Mouse (Mus musculus): ENCODE data around the gene Zhx3. TPM values are rescaled to one million over a fixed set of nuclear protein-coding genes. Genes with fewer than 3 reads are reported as not detected.

Zhx3 gene
- polyA plus RNA-seq, 1 experiment from 2014 or later = 15.5 TPM

DNA sequence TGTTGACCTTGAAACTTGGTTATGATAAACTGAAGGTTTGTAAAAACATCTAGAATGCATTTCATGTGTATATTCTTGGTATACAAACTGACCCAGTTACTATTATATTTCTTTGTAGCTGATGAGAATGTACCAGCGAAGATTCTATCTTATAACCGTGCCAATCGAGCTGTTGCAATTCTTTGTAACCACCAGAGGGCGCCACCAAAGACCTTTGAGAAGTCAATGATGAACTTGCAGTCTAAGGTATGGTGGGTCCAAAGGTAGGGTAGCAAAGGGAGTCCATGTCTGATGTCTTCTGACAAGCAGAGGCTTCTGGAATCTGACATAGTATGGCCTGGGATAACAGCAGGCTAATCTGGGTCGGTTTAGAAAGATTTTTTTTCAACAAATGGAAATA lies 155.5 kb downstream of the Zhx3 start:
- Histone ChIP-seq H3K27me3 (no peaks in the 10 kb centered on the region), H3K9me3 (no peaks in the 10 kb centered on the region), H3K36me3 (peaks cover 92% of the 10 kb centered on the region), H3K27ac (replicated peaks) (no peak overlapping the region), H3K4me1 (no peaks in the 10 kb centered on the region), H3K4me3 (no peak overlapping the region), H3K9ac (replicated peaks) (no peak overlapping the region), H3K4me2 (replicated peaks) (no peak overlapping the region)
- no peak for ATAC-seq (ENCODE audit: low FRiP score, low read depth)
- 73% methylated on average over 5 of the region's 5 CpGs for WGBS

DNA sequence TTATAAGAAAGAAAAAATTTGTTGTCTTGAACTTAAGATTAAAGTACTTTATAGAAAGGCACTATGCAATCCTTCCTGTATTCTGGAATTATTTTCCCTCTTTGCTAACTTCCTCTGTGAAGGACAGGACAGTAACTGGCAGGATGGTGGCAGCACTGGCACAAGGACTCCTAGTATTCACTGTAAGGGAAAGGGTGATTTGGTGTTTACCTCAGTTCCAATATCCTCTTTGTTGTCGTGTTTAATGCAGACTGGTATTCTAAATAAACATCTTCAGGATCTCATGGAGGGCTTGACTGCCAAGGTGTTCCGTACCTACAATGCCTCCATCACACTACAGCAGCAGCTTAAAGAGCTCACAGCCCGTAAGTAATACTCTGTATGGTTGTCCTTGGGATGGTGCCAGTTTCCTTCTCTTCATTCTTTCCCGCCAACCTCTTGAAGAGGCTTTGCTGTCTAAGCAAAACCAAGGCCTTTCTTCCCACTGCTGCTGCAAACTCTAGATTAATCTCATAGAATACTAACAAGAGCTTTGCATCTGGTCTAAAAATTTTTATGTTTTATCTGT lies 157.3 kb downstream of the Zhx3 start:
- no peak overlapping the region for H3K4me2 ChIP-seq (replicated peaks)
- no peak overlapping the region for H3K4me3 ChIP-seq
- H3K36me3 ChIP-seq = peaks cover 94% of the 10 kb centered on the region
- ATAC-seq (ENCODE audit: low FRiP score, low read depth) = no peak
- H3K9me3 ChIP-seq = no peaks in the 10 kb centered on the region
- H3K27ac ChIP-seq (replicated peaks) = no peak overlapping the region
- no peaks in the 10 kb centered on the region for H3K27me3 ChIP-seq
- 82% methylated on average over 4 of the region's 4 CpGs for WGBS
- no peak overlapping the region for H3K9ac ChIP-seq (replicated peaks)
- no peaks in the 10 kb centered on the region for H3K4me1 ChIP-seq

DNA sequence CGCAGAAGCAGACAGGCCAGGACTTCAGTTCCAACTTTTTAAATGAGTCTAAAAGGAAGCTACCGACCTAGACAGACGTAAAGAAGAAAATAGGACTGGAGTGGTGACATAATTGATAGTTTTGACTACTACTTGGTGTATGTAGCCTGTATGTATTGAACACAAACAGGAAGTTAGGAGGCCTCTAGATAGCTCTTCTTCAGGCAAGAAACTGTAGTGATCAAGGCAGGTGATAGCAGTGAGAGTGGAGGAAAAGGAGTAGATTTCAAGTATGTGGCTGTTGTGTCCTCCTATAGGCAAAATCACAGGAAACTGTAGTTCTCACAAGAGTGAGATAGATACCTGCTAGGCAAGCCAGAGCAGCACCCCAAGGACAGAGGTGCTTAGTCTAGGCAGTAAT lies 165.1 kb downstream of the Zhx3 start:
- no peak for ATAC-seq (ENCODE audit: low FRiP score, low read depth)
- Histone ChIP-seq H3K4me2 (replicated peaks) (no peak overlapping the region), H3K27ac (replicated peaks) (no peak overlapping the region), H3K27me3 (no peaks in the 10 kb centered on the region), H3K4me3 (no peak overlapping the region), H3K36me3 (peaks cover 81% of the 10 kb centered on the region), H3K4me1 (no peaks in the 10 kb centered on the region), H3K9me3 (no peaks in the 10 kb centered on the region), H3K9ac (replicated peaks) (no peak overlapping the region)
- 95% methylated on average over 3 of the region's 3 CpGs for WGBS

DNA sequence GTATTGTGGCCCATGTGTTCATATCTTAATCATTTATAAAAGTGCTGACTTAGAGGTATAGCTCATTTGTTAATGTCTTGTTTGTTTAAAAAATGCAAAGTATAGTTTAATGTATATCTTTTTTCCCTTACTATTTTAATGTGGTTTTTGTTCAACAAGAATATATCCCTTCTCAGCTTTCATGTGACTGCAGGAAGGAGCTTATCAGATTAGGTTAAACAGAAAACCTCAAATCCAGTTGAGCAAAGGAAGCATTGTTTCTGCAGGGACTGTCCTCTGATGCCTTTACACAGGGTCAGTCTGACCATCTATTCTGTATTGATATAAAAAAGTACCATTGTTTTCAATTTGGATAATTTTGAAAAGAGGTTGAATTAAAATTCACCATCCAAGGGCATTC lies 170.0 kb downstream of the Zhx3 start:
- no peak overlapping the region for H3K4me2 ChIP-seq (replicated peaks)
- no peaks in the 10 kb centered on the region for H3K27me3 ChIP-seq
- H3K9ac ChIP-seq (replicated peaks) = no peak overlapping the region
- H3K27ac ChIP-seq (replicated peaks) = no peak overlapping the region
- H3K36me3 ChIP-seq = peaks cover 78% of the 10 kb centered on the region
- no peaks in the 10 kb centered on the region for H3K4me1 ChIP-seq
- H3K4me3 ChIP-seq = no peak overlapping the region
- ATAC-seq (ENCODE audit: low FRiP score, low read depth) = no peak
- H3K9me3 ChIP-seq = no peaks in the 10 kb centered on the region

DNA sequence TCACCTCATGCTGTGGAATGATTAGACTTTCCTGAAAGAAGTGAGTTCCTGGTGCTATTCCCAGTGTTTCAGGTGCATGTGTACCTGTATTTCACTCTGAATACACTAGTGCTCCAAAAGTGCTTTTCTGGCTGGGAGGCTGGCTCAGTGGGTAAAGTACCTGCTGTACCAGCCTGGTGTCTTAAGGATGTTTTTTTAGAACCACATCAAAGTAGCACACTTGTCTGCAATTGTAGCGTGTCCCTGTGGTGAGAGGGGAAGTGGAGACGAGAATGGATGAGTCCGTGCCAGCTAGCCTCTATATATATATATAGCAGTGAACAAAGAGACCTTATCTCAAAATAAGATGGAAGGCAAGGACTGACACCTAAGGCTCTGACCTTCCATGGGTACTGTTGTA lies 171.2 kb downstream of the Zhx3 start:
- H3K27ac ChIP-seq (replicated peaks) = no peak overlapping the region
- H3K36me3 ChIP-seq = peaks cover 75% of the 10 kb centered on the region
- no peak overlapping the region for H3K9ac ChIP-seq (replicated peaks)
- 89% methylated on average over 3 of the region's 3 CpGs for WGBS
- H3K9me3 ChIP-seq = no peaks in the 10 kb centered on the region
- H3K4me3 ChIP-seq = no peak overlapping the region
- H3K27me3 ChIP-seq = no peaks in the 10 kb centered on the region
- no peak overlapping the region for H3K4me2 ChIP-seq (replicated peaks)
- no peaks in the 10 kb centered on the region for H3K4me1 ChIP-seq
- ATAC-seq (ENCODE audit: low FRiP score, low read depth) = no peak

DNA sequence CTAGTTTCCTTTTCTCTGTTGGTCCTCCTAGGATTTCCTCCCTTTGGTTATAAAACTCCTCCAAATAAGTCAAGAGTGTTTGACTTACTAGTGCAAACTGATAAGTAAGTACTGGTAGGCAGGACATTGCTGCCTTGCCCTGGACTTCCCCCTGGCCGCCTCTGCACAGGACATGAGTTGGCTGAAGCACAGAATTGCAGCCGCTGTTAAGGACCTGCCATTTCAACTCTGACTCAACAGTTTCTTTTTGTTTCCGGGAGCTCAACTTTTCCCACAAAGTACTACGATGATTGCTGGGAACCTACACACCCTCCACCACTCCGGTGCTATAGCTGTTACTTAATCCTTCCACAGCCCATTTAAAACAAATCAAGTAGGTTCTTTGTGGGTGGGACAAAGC lies 172.5 kb downstream of the Zhx3 start:
- no peaks in the 10 kb centered on the region for H3K4me1 ChIP-seq
- 80% methylated on average over 5 of the region's 5 CpGs for WGBS
- H3K36me3 ChIP-seq = peaks cover 68% of the 10 kb centered on the region
- ATAC-seq (ENCODE audit: low FRiP score, low read depth) = no peak
- H3K4me2 ChIP-seq (replicated peaks) = no peak overlapping the region
- H3K27me3 ChIP-seq = no peaks in the 10 kb centered on the region
- no peak overlapping the region for H3K9ac ChIP-seq (replicated peaks)
- no peak overlapping the region for H3K27ac ChIP-seq (replicated peaks)
- no peaks in the 10 kb centered on the region for H3K9me3 ChIP-seq
- no peak overlapping the region for H3K4me3 ChIP-seq

Other genes with a start within 250 kb of the Zhx3 start
- gene Top1, start 227.1 kb downstream of the Zhx3 start, polyA plus RNA-seq (2016; fragmentation: Nextera tagmentation; extraction: Ambion mirVana) = 122 and 136 TPM in 2 replicates
- gene Plcg1, start 141.7 kb downstream of the Zhx3 start, polyA plus RNA-seq (2016; fragmentation: Nextera tagmentation; extraction: Ambion mirVana) = 108 and 110 TPM in 2 replicates
- gene Lpin3, start 7.7 kb upstream of the Zhx3 start, polyA plus RNA-seq (2016; fragmentation: Nextera tagmentation; extraction: Ambion mirVana) = 0.32 and 0.38 TPM in 2 replicates
- 6.5 and 6.8 TPM in 2 replicates for gene Emilin3, start 39.3 kb upstream of the Zhx3 start, polyA plus RNA-seq (2016; fragmentation: Nextera tagmentation; extraction: Ambion mirVana)
- 42.8 and 47.8 TPM in 2 replicates for gene Chd6, start 236.1 kb upstream of the Zhx3 start, polyA plus RNA-seq (2016; fragmentation: Nextera tagmentation; extraction: Ambion mirVana)